Mouse (Mus musculus) midbrain, postnatal 0 days (tissue): Measurements from ENCODE around the gene Intu. TPM values are rescaled to one million over a fixed set of nuclear protein-coding genes. Genes with fewer than 3 reads are reported as not detected.

Source experiments
- ATAC-seq: fragments of 200-750 bp; cut with Nextera tagmentation; 2 replicates; pipeline ENCODE4 v1.8.0; 2017; ENCODE audit warnings: moderate number of reproducible peaks, mild to moderate bottlenecking, moderate TSS enrichment, moderate library complexity; ENCODE audit not compliant: low FRiP score
- DNase-seq: peaks from one replicate; pipeline ENCODE4 v3.0.0-alpha.2; 2015; ENCODE audit warnings: low spot score
- H3K27ac ChIP-seq: fragments of 300-500 bp; sonication (generic); 2 replicates; pipeline ENCODE4 v1.5.1; 2014; ENCODE audit warnings: low read depth, mild to moderate bottlenecking, low read length, mixed read lengths
- H3K27me3 ChIP-seq: fragments of 300-500 bp; sonication (generic); 2 replicates; pipeline ENCODE4 v1.6.1; 2014; ENCODE audit warnings: low read length, control low read depth, mixed read lengths; ENCODE audit not compliant: insufficient read depth
- H3K36me3 ChIP-seq: fragments of 300-500 bp; sonication (generic); 2 replicates; pipeline ENCODE4 v1.6.1; 2014; ENCODE audit warnings: low read length, control low read depth, mixed read lengths; ENCODE audit not compliant: insufficient read depth
- H3K4me1 ChIP-seq: fragments of 300-500 bp; sonication (generic); 2 replicates; pipeline ENCODE4 v1.6.1; 2014; ENCODE audit warnings: mild to moderate bottlenecking, control low read depth, antibody characterized with exemption, low read length, mixed read lengths; ENCODE audit not compliant: insufficient read depth
- H3K4me2 ChIP-seq: fragments of 300-500 bp; sonication (generic); 2 replicates; pipeline ENCODE4 v1.6.1; 2014; ENCODE audit warnings: low read depth, mild to moderate bottlenecking, low read length, mixed read lengths; ENCODE audit not compliant: poor library complexity, severe bottlenecking
- H3K4me3 ChIP-seq: fragments of 300-500 bp; sonication (generic); 2 replicates; pipeline ENCODE4 v1.5.1; 2014; ENCODE audit warnings: low read depth, mild to moderate bottlenecking, low read length, moderate library complexity
- H3K9ac ChIP-seq: fragments of 300-500 bp; sonication (generic); replicated peaks from 2 replicates; pipeline ENCODE4 v1.6.1; 2014; ENCODE audit warnings: mild to moderate bottlenecking, low read length, moderate library complexity, mixed read lengths; ENCODE audit not compliant: poor library complexity, severe bottlenecking
- H3K9me3 ChIP-seq: fragments of 300-500 bp; sonication (generic); 2 replicates; pipeline ENCODE4 v1.6.1; 2016; ENCODE audit warnings: low read length, control low read depth
- CTCF ChIP-seq: IDR thresholded peaks from 2 replicates; pipeline ENCODE4 v1.5.1; 2016; ENCODE audit warnings: antibody characterized with exemption, mild to moderate bottlenecking
- WGBS: fragments of 180-500 bp; shearing (Covaris S2); extraction: QIAGEN DNeasy Blood & Tissue Kit; methylation state at CpG from one replicate; pipeline ENCODE4 v1.1.7; 2014; 5-methylcytosine and 5-hydroxymethylcytosine counted together
- microRNA-seq: library from miRNA; unstranded; fragments of <30 nt; microRNA quantifications from one replicate; pipeline ENCODE4, GENCODE M21; 2016; ENCODE audit warnings: borderline number of aligned reads
- polyA plus RNA-seq: library from polyadenylated mRNA; unstranded; fragments of >200 nt; fragmentation: Nextera tagmentation; extraction: Ambion mirVana; gene quantifications from 2 replicates; pipeline ENCODE4 v1.2.1, GENCODE M21; 2015
- total RNA-seq: library from RNA; depleted of rRNA; stranded (reverse); fragments of >200 nt; gene quantifications from 2 replicates; pipeline ENCODE4 v1.2.3, GENCODE M21; 2014; rRNA removed

The Intu gene
- total and polyA plus RNA-seq, 2 experiments from 2014 or later, result 2.5 to 7.6 TPM

DNA sequence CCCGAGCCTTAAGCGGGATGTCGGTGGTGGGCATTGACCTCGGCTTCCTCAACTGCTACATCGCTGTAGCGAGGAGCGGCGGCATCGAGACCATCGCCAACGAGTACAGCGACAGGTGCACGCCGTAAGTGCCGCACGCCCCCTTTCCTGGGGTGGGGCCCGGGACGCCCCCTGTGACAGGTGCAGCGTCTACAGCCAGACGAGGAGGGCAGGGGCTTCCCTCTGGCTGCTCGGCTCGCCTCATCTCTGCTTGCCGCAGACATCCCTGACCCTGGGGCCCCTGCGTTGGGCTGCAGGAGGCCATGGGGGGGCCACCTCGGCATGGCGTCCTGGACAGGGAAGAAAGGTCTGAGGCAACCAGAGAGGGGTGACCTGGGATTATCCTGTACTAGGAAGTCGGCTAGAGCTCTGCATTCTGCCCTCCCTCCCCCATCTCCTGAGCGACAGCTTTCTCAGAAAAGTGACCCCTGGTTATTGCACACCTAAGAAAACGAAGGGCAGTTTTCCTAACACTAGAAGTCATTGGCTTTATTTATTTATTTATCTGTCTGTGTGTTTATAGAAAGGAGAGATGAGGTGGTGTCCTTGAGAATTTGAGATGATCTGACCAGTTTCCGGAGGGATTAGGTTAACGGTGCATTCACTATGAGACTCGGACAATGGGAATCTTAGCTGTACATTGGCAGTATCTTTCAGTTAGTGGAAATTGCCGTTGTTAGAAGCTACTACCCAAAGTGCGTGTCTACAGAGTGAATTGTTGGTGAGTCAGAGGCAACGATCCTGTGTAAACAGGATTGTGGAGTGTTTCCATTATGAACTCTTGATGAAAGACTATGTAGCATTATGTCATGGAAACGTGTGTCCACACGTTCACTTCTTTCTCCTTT is 214.8 kb downstream of the Intu start:
- DNase-seq, result peak; percentile 36
- TF ChIP-seq CTCF, result peak; percentile 15; the same call in 1 of the 2 replicates
- ATAC-seq, result peak; percentile 68
- Histone ChIP-seq H3K27me3 (no peaks in the 10 kb centered on the region), H3K4me1 (no peaks in the 10 kb centered on the region), H3K27ac (peak overlapping the region; percentile 85), H3K36me3 (no peaks in the 10 kb centered on the region), H3K4me2 (peak overlapping the region; percentile 92), H3K9me3 (no peaks in the 10 kb centered on the region), H3K4me3 (peak overlapping the region; percentile 94), H3K9ac (peak overlapping the region; percentile 80)
- WGBS, result under 1% methylated on average over 36 of the region's 37 CpGs

Small RNAs within 50 kb of the gene (microRNA-seq; reads per million reads assigned to microRNA genes)
- gene Gm23810, result not detected

Other genes with a start within 250 kb of the Intu start
- 0.49 TPM in 1 of 2 replicates, not detected in the other for gene Slc25a31, start 177.6 kb downstream of the Intu start, total RNA-seq
- 0.09 and 0.50 TPM in 2 replicates for gene Slc25a31, start 177.6 kb downstream of the Intu start, polyA plus RNA-seq
- gene Hspa4l, start 213.2 kb downstream of the Intu start, total RNA-seq, result 33.2 and 39.5 TPM in 2 replicates
- gene Hspa4l, start 213.2 kb downstream of the Intu start, polyA plus RNA-seq, result 38.8 and 43.1 TPM in 2 replicates